Mouse (Mus musculus): Measurements from ENCODE around the gene Fndc3b. TPM values are rescaled to one million over a fixed set of nuclear protein-coding genes. Genes with fewer than 3 reads are reported as not detected.

Fndc3b gene
- total RNA-seq, 2 experiments from 2014 or later: 1.5 to 7.7 TPM

- no peak for ATAC-seq (replicated peaks; ENCODE audit: low FRiP score, poor library complexity, severe bottlenecking)
These were observed 80.0 kb downstream of the Fndc3b start for GRCm38 (mm10) chr3:27631112-27631511.

- no peak for ATAC-seq (replicated peaks; ENCODE audit: low FRiP score, poor library complexity, severe bottlenecking)
These were observed 81.4 kb downstream of the Fndc3b start for GRCm38 (mm10) chr3:27629716-27630115.

- no peak for ATAC-seq (replicated peaks; ENCODE audit: low FRiP score, poor library complexity, severe bottlenecking)
These were observed 84.8 kb downstream of the Fndc3b start for GRCm38 (mm10) chr3:27626301-27626700.

DNA sequence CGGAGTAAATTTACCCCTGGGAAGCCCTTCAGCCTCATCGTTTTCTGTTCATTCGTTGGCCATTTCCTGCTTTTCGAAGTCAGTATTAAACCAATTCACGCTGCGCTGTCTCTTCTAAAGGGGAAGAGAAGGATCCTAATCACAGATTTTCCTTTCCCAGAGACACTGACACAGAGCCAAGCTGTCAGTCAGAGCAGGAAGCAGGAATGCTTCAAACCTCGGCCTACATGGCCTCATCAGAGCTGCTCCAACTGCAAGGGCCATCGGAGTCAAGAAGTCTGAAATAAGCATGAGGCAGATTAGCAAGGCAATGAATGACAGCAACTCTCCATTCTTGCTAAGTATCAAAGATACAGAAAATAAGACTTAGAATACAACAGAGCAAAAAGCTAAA lies 85.5 kb downstream of the Fndc3b start:
- no peak for ATAC-seq (replicated peaks; ENCODE audit: low FRiP score, poor library complexity, severe bottlenecking)

- no peak for ATAC-seq (replicated peaks; ENCODE audit: low FRiP score, poor library complexity, severe bottlenecking)
These were observed 86.0 kb downstream of the Fndc3b start for GRCm38 (mm10) chr3:27624974-27625591.

DNA sequence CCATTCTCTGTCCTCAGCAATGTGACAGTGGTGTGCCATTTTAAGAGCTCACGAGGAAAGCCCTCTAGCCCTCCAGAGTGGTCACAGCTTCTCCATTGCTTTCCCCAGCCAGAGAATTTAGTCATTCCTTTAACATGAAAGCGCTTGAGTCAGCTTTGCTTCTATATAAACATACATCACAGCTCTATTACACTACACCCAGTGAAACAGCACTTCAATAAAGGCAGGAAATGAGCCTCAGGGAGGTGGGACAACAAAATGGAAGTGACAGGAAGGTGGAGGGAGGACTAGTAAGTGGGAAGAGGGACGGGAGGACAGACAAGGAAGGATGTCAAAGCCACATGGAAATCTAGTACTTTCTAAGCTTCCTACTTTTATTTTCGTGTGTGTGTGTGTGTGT lies 88.7 kb downstream of the Fndc3b start:
- ATAC-seq (replicated peaks; ENCODE audit: low FRiP score, poor library complexity, severe bottlenecking): no peak

DNA sequence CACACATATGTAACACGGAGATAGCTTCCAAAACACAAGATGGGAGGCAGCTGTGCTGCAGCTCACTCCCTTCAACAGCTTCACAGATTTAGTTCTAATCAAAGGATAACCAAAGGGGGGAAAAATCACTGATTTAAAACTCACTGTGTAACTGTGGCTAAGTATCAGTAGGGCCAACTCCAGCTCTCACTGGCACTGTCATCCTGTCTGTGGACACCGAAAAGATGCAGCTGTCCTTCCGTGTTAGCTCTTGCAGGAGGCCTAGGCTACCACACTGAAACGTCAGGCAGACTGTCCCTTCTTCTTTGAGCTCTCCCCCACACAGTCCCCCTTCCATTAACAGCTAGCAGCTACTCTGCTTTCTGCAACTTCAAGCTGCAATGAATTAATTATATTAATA lies 89.9 kb downstream of the Fndc3b start:
- no peak for ATAC-seq (replicated peaks; ENCODE audit: low FRiP score, poor library complexity, severe bottlenecking)

GRCm38 (mm10) chr3:27617733-27618132 lies 93.4 kb downstream of the Fndc3b start:
- ATAC-seq (replicated peaks; ENCODE audit: low FRiP score, poor library complexity, severe bottlenecking): no peak

DNA sequence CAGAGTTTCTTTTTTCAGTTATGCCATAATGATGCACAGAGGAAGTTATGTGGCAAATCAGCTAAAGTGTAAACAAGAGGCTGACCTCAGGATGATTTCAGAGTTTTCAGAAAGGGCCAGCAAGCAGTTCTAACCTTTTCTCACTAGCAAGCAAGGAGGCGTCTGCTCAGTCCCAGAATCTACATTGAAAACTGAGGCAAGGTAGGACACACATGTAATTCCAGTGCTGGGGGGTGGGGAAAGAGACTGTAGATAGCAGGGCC lies 93.9 kb downstream of the Fndc3b start:
- ATAC-seq (replicated peaks; ENCODE audit: low FRiP score, poor library complexity, severe bottlenecking): no peak

DNA sequence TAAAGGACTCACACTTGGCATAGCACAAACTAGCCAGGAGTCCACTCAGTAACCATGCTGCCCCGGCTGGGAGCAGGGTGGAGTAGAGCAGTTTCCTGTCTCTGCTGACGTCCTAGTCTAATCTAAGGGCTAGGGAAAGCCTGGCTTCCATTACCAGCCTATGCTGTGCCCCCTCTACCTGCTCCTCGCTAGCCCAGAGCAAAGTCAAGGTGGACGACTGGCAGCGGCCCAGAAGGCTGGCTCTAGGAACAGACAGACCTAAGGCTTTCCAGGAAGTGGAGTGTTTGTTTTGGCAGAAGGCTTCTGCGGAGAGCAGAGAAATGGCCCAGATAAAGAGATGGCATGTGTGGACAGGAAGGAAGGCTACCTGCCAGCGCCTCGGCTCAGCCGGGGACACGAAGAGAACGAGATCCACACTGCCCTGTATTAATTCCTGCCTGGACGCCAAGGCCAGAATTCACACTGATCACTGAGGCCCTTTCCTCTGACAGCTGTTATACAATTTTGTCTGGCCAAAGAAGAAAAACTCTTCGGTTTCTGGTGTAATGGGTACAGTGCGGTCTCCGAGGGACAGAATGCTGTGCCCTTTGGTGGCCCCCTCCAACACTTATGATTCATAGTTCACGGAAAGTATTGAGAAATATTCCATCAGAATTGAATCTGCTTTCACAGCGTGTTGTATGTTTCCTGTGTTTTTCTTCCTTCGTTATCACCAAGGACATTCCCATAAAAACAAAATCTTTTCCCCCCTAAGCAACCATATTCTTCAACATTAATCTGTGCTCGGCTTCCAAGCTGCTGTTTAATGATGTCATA lies 94.5 kb downstream of the Fndc3b start:
- no peak for ATAC-seq (replicated peaks; ENCODE audit: low FRiP score, poor library complexity, severe bottlenecking)

- no peak for ATAC-seq (replicated peaks; ENCODE audit: low FRiP score, poor library complexity, severe bottlenecking)
These were observed 95.6 kb downstream of the Fndc3b start for GRCm38 (mm10) chr3:27615479-27615878.

DNA sequence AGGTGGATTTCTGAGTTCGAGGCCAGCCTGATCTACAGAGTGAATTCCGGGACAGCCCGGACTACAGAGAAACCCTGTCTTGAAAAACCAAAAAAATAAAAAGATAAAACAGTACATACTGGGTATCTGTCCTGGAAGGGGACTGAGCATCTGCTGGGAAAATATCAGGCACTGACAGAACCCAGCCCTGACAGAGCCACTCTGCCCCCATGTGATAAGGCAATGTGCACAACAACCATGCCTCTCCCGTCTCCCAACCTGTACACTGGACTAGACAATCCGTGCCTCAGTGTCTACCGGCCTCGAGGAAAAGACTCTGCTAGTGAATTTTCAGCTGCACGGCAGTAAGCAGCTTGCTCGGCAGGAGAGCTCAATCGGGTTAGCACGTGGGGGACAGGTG lies 97.3 kb downstream of the Fndc3b start:
- ATAC-seq (replicated peaks; ENCODE audit: low FRiP score, poor library complexity, severe bottlenecking): no peak

GRCm38 (mm10) chr3:27613011-27613410 lies 98.1 kb downstream of the Fndc3b start:
- no peak for ATAC-seq (replicated peaks; ENCODE audit: low FRiP score, poor library complexity, severe bottlenecking)

DNA sequence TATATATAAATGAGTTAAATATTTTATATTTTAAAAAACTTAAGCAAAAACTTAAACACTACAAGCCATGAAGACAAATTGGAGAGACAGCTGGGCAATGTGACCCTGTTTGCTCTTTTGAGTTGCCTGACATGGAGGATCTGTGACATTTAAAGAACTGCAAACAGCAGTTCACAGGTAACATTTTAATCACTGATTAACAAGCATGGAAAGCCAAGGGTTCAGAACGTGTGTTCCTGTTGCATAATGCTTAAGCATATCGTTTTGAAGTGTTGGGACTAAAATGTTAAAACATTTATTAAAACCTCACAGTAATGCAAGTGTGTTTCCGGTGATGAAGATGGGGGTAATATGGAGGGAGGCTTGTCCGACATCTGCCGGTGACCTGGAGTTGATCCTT lies 99.1 kb downstream of the Fndc3b start:
- ATAC-seq (replicated peaks; ENCODE audit: low FRiP score, poor library complexity, severe bottlenecking): no peak

GRCm38 (mm10) chr3:27610547-27610946 lies 100.6 kb downstream of the Fndc3b start:
- ATAC-seq (replicated peaks; ENCODE audit: low FRiP score, poor library complexity, severe bottlenecking): no peak

DNA sequence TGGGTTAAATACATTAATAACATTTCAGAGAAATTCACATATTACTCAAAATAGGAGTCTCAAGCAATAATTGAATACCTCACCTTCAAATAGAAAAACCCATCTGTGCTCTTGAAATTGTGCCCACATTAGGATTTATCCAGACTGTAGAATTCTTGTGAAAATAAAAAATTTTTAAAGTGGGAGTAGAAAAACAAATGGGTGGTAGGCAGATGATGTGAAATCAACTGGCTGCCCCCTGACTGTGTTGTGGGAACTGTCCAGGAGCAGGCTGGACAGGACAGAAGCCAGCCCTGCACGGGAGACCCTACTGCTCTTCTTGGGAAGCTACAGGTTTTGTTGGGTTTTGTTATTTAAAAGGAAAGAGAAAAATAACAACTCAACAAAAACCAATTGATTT lies 101.0 kb downstream of the Fndc3b start:
- ATAC-seq (replicated peaks; ENCODE audit: low FRiP score, poor library complexity, severe bottlenecking): no peak

DNA sequence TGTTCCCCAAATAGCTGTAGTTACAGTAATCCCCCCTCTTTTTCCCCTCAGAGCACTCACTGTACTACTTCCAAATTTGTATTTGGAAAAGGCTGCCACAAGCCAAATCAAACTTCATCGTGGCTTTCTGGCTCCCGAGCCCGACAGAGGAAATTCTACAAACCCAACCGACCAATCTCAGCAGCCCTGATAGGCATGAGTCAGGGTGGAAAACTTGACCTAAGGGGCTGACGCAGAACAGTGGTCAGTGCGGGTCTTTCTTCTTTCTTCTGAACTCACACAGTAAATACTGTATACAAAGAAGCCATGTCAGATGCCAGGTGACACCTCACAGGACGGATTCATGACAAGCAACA lies 103.3 kb downstream of the Fndc3b start:
- ATAC-seq (replicated peaks; ENCODE audit: low FRiP score, poor library complexity, severe bottlenecking): no peak

- no peak for ATAC-seq (replicated peaks; ENCODE audit: low FRiP score, poor library complexity, severe bottlenecking)
These were observed 103.9 kb downstream of the Fndc3b start for GRCm38 (mm10) chr3:27607081-27607795.

- ATAC-seq (replicated peaks; ENCODE audit: low FRiP score, poor library complexity, severe bottlenecking): no peak
These were observed 104.5 kb downstream of the Fndc3b start for GRCm38 (mm10) chr3:27606626-27607025.

- no peak for ATAC-seq (replicated peaks; ENCODE audit: low FRiP score, poor library complexity, severe bottlenecking)
These were observed 105.5 kb downstream of the Fndc3b start for GRCm38 (mm10) chr3:27605613-27606012.

DNA sequence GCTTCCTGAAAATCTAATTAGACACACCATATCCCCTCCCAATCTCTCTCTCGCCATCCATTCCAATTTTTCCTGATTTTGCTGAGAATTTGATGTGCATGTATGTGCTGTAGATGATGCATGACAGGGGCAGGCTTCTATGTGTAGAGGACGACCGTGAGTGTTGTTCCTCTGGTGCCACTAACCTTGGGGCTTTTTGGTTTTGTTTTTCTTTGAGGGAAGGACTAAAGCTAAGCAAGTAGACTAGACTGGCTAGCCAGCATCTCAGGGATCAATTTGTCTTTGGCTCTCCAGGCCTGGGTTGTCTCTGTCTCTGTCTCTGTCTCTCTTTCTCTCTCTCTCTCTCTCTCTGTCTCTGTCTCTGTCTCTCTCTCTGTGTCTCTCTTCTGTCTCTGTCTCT lies 106.0 kb downstream of the Fndc3b start:
- no peak for ATAC-seq (replicated peaks; ENCODE audit: low FRiP score, poor library complexity, severe bottlenecking)
